Mouse (Mus musculus) brain, embryonic 14.5 days (tissue): Measurements from ENCODE around the gene Tln2.

Experiments
- CTCF ChIP-seq: fragments of 200-500 bp; IDR thresholded peaks from 2 replicates; pipeline ENCODE4 v1.5.1; 2012; ENCODE audit warnings: inconsistent platforms, mild to moderate bottlenecking, moderate library complexity, borderline replicate concordance; ENCODE audit not compliant: insufficient read depth, insufficient read length; ENCODE audit errors: extremely low read depth
- POLR2A ChIP-seq: fragments of 200-500 bp; IDR thresholded peaks from 2 replicates; pipeline ENCODE4 v1.6.1; 2012; ENCODE audit warnings: mild to moderate bottlenecking, inconsistent platforms, borderline replicate concordance; ENCODE audit not compliant: poor library complexity, insufficient read depth, insufficient read length, severe bottlenecking; ENCODE audit errors: extremely low read depth

DNA sequence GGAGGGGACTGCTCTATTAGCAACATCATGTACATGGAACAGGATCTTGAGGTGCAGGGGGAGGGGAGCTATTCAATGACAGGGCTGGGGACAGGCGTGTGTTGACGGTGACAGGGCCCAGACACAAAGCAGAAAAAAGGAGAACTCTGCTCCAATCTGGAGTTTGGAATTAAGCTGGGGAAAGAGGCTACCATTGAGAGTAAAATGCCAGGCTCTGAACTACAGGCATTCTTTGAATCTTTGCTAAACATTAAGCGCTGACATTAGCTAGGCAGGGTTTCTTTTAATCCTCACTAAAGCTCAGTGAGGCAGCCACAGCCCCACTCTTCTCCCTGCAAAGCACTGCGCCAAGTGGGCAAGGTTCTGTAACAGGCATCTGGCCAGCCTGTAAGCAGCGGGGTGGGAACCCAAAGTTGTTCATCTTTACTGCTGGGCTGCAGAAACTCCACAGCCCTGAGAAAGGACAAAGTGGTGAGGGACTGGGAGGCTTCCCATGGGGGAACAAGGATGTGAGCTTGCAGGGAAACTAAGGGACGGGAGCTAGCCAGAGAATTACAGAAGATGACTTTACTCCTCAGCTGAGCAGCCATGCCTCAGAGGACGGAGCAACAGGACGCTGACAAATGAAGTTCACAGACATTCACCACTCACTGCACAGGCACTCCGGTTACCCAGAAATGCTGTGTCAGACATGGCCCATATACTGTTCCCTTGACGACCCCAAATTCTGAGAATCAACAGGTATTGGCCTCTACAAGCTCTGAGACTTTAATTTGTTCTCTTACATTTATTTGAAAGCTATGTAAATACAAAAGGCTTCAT is 124.0 kb downstream of the Tln2 start:
- TF ChIP-seq POLR2A (no peak), CTCF (no peak)
